Mouse (Mus musculus): ENCODE results near the gene Neu4. TPM values are rescaled to one million over a fixed set of nuclear protein-coding genes. Genes with fewer than 3 reads are reported as not detected.

The Neu4 gene
- polyA plus RNA-seq, 1 experiment from 2014 or later = not detected

Other genes with a start within 250 kb of the Neu4 start
- 11.9 to 58.0 TPM (median 15.6 TPM) in 3 replicates for gene Dtymk, start 218.5 kb upstream of the Neu4 start, polyA plus RNA-seq (2018)
- 5.8 to 10.8 TPM (median 6.5 TPM) in 3 replicates for gene Ing5, start 216.5 kb upstream of the Neu4 start, polyA plus RNA-seq (2018)
- 8.4 to 9.9 TPM (median 9.6 TPM) in 3 replicates for gene D2hgdh, start 195.5 kb upstream of the Neu4 start, polyA plus RNA-seq (2018)
- 0.06 TPM in 1 of 3 replicates, not detected in the others for gene Gal3st2, start 159.1 kb upstream of the Neu4 start, polyA plus RNA-seq (2018)
- gene Gal3st2b, start 102.1 kb upstream of the Neu4 start, polyA plus RNA-seq (2018) = not detected in 3 replicates
- gene Gal3st2c, start 29.9 kb upstream of the Neu4 start, polyA plus RNA-seq (2018) = not detected in 3 replicates
- not detected in 3 replicates for gene Pdcd1, start 32.1 kb downstream of the Neu4 start, polyA plus RNA-seq (2018)

Data from macrophage (primary cell).